8 mouse cellular contexts compared by ENCODE assay signal in the genomic region with DNA sequence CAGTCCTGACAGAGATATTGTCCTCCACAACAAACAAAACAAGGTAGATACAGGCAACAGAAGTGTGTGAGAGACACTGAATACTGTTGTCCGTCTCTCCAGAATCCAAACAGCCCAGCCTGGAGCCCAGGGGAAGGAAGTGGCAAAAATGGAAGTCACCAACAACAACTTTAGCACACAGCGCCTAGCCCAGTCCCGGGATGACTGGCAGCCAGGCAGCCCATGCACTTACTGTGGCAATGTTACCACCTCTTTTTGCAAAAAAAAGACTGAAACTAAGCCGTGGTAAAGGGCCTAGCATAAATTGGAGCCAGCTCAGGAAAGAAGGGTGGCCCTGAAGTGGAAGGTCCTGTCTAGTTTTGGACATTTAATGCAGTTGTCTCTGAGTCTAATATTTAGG. TPM values are rescaled to one million over a fixed set of nuclear protein-coding genes. Genes with fewer than 3 reads are reported as not detected.
DNase-seq lines count a peak whose midpoint lies in the region; ATAC-seq and TF ChIP-seq lines count a peak whose summit lies in the region.

No protein-coding gene starts in this region.

- no peaks in the 10 kb centered on the region for H3K9me3 ChIP-seq in hindbrain, embryonic 15.5 days
- H3K9me3 ChIP-seq in midbrain, embryonic 11.5 days (ENCODE audit: control insufficient read depth, low read length), result no peaks in the 10 kb centered on the region

- no peak for TF ChIP-seq CTCF in layer of hippocampus, adult 2 months (conservative IDR thresholded peaks at IDR 0.05)
- no peak for TF ChIP-seq CTCF in brain, embryonic 14.5 days (IDR thresholded peaks at IDR 0.05; ENCODE audit: borderline replicate concordance, extremely low read depth, insufficient read depth, insufficient read length)

- H3K36me3 ChIP-seq in hindbrain, embryonic 15.5 days, result peaks cover 25% of the 10 kb centered on the region
- H3K36me3 ChIP-seq in midbrain, embryonic 11.5 days (ENCODE audit: control insufficient read depth, insufficient read depth, low read length), result peaks cover 15% of the 10 kb centered on the region

- H3K27me3 ChIP-seq in hindbrain, embryonic 15.5 days, result no peaks in the 10 kb centered on the region
- no peaks in the 10 kb centered on the region for H3K27me3 ChIP-seq in midbrain, embryonic 11.5 days (ENCODE audit: control insufficient read depth, insufficient read depth, low read length)

- no peak for DNase-seq in layer of hippocampus, adult 2 months (ENCODE audit: low spot score in 2 of 2)
- no peak for DNase-seq in layer of hippocampus, postnatal 10 days (ENCODE audit: low spot score in 2 of 2)
- peak; percentile 5 for DNase-seq in brain, embryonic 14.5 days (ENCODE audit: low read depth)
- DNase-seq in midbrain, embryonic 11.5 days (ENCODE audit: low spot score, missing footprints), result no peak
- no peak for DNase-seq in urinary bladder, postnatal 36 days (ENCODE audit: low spot score in 2 of 2)
- DNase-seq in gastrocnemius, postnatal 4 days (ENCODE audit: low spot score in 2 of 2), result no peak

- peak overlapping the region; percentile 92 for H3K27ac ChIP-seq in layer of hippocampus, adult 2 months
- peak overlapping the region; percentile 81 for H3K27ac ChIP-seq in hindbrain, embryonic 15.5 days (replicated peaks)
- H3K27ac ChIP-seq in midbrain, embryonic 11.5 days (ENCODE audit: low read depth, low read length), result no peak overlapping the region

- H3K9ac ChIP-seq in hindbrain, embryonic 15.5 days, result peak overlapping the region; percentile 95
- H3K9ac ChIP-seq in midbrain, embryonic 11.5 days (ENCODE audit: low read length), result peak overlapping the region; percentile 86

- peak overlapping the region; percentile 88 for H3K4me3 ChIP-seq in layer of hippocampus, adult 2 months
- H3K4me3 ChIP-seq in hindbrain, embryonic 15.5 days, result peak overlapping the region; percentile 99
- H3K4me3 ChIP-seq in midbrain, embryonic 11.5 days (ENCODE audit: low read depth, low read length), result peak overlapping the region; percentile 80

- 11% methylated on average over 4 of the region's 4 CpGs for WGBS in hindbrain, embryonic 15.5 days
- WGBS in midbrain, embryonic 11.5 days, result 14% methylated on average over 4 of the region's 4 CpGs

- H3K4me1 ChIP-seq in hindbrain, embryonic 15.5 days (replicated peaks), result peaks cover 29% of the 10 kb centered on the region
- peaks cover 10% of the 10 kb centered on the region for H3K4me1 ChIP-seq in midbrain, embryonic 11.5 days (ENCODE audit: control insufficient read depth, insufficient read depth, low read length)

- ATAC-seq in hindbrain, embryonic 15.5 days (ENCODE audit: low FRiP score, low read depth), result no peak
- ATAC-seq in midbrain, embryonic 11.5 days (ENCODE audit: low FRiP score), result no peak
- ATAC-seq in megakaryocyte-erythroid progenitor cell, adult 5-6 weeks (replicated peaks; ENCODE audit: low FRiP score, low TSS enrichment, poor library complexity, severe bottlenecking), result no peak

- H3K4me2 ChIP-seq in hindbrain, embryonic 15.5 days, result peak overlapping the region; percentile 94
- peak overlapping the region; percentile 89 for H3K4me2 ChIP-seq in midbrain, embryonic 11.5 days

- TF ChIP-seq POLR2A in brain, embryonic 14.5 days (IDR thresholded peaks at IDR 0.05; ENCODE audit: borderline replicate concordance, extremely low read depth, insufficient read depth, insufficient read length, poor library complexity, severe bottlenecking), result no peak

RNA-seq across cellular contexts. Expression of a gene that starts 0.8 kb away (rescaled TPM):
- 10 to 100 TPM; 25.1 to 27.3 TPM for total RNA-seq in layer of hippocampus, adult 2 months (2021)
- total RNA-seq in layer of hippocampus, postnatal 10 days (2021), result 10 to 100 TPM; 23.6 to 25.0 TPM
- 35.7 and 39.7 TPM in 2 replicates for polyA plus RNA-seq in brain, embryonic 14.5 days (2012; rRNA removed)
- 10.7 and 11.7 TPM in 2 replicates for polyA plus RNA-seq in hindbrain, embryonic 15.5 days (2015; fragmentation: Nextera tagmentation; extraction: Ambion mirVana)
- 10.9 and 11.2 TPM in 2 replicates for polyA plus RNA-seq in midbrain, embryonic 11.5 days (2014; fragmentation: Nextera tagmentation; extraction: Ambion mirVana)
- 34.9 and 36.4 TPM in 2 replicates for total RNA-seq in megakaryocyte-erythroid progenitor cell, adult 5-6 weeks (2014; fragmentation: Nextera tagmentation)
- total RNA-seq in megakaryocyte-erythroid progenitor cell, adult 5-6 weeks (2017), result 8.3 and 16.0 TPM in 2 replicates
- total RNA-seq in gastrocnemius, postnatal 4 days (2021), result 10 to 100 TPM; 28.6 to 32.3 TPM

RNA-seq across cellular contexts. Expression of a gene that starts 1.2 kb away (rescaled TPM):
- under 1 TPM; 0.22 to 0.28 TPM for total RNA-seq in layer of hippocampus, adult 2 months (2021)
- total RNA-seq in layer of hippocampus, postnatal 10 days (2021), result under 1 TPM; 0.33 to 0.53 TPM
- polyA plus RNA-seq in brain, embryonic 14.5 days (2012; rRNA removed), result 0.37 and 0.54 TPM in 2 replicates
- 0.62 and 1.1 TPM in 2 replicates for polyA plus RNA-seq in hindbrain, embryonic 15.5 days (2015; fragmentation: Nextera tagmentation; extraction: Ambion mirVana)
- polyA plus RNA-seq in midbrain, embryonic 11.5 days (2014; fragmentation: Nextera tagmentation; extraction: Ambion mirVana), result 0.15 and 0.18 TPM in 2 replicates
- total RNA-seq in megakaryocyte-erythroid progenitor cell, adult 5-6 weeks (2014; fragmentation: Nextera tagmentation), result not detected in 2 replicates
- total RNA-seq in megakaryocyte-erythroid progenitor cell, adult 5-6 weeks (2017), result not detected in 2 replicates
- total RNA-seq in gastrocnemius, postnatal 4 days (2021), result under 1 TPM; 0.74 to 0.75 TPM

RNA-seq across cellular contexts. Expression of a gene that starts 26.7 kb away (rescaled TPM):
- total RNA-seq in layer of hippocampus, adult 2 months (2021), result 10 to 100 TPM; 14.6 to 16.0 TPM
- 10 to 100 TPM; 23.9 to 25.4 TPM for total RNA-seq in layer of hippocampus, postnatal 10 days (2021)
- 83.0 and 109 TPM in 2 replicates for polyA plus RNA-seq in brain, embryonic 14.5 days (2012; rRNA removed)
- polyA plus RNA-seq in hindbrain, embryonic 15.5 days (2015; fragmentation: Nextera tagmentation; extraction: Ambion mirVana), result 52.2 and 56.9 TPM in 2 replicates
- polyA plus RNA-seq in midbrain, embryonic 11.5 days (2014; fragmentation: Nextera tagmentation; extraction: Ambion mirVana), result 58.1 and 60.4 TPM in 2 replicates
- total RNA-seq in megakaryocyte-erythroid progenitor cell, adult 5-6 weeks (2014; fragmentation: Nextera tagmentation), result 32.0 and 47.6 TPM in 2 replicates
- total RNA-seq in megakaryocyte-erythroid progenitor cell, adult 5-6 weeks (2017), result 14.2 and 20.0 TPM in 2 replicates
- 10 to 100 TPM; 11.5 to 12.9 TPM for total RNA-seq in gastrocnemius, postnatal 4 days (2021)

RNA-seq across cellular contexts. Expression of a gene that starts 28.6 kb away (rescaled TPM):
- total RNA-seq in layer of hippocampus, adult 2 months (2021), result 10 to 100 TPM; 37.2 to 38.9 TPM
- 10 to 100 TPM; 32.1 to 34.2 TPM for total RNA-seq in layer of hippocampus, postnatal 10 days (2021)
- 61.3 and 78.5 TPM in 2 replicates for polyA plus RNA-seq in brain, embryonic 14.5 days (2012; rRNA removed)
- polyA plus RNA-seq in hindbrain, embryonic 15.5 days (2015; fragmentation: Nextera tagmentation; extraction: Ambion mirVana), result 54.9 and 56.3 TPM in 2 replicates
- polyA plus RNA-seq in midbrain, embryonic 11.5 days (2014; fragmentation: Nextera tagmentation; extraction: Ambion mirVana), result 66.5 and 70.5 TPM in 2 replicates
- 24.4 and 27.1 TPM in 2 replicates for total RNA-seq in megakaryocyte-erythroid progenitor cell, adult 5-6 weeks (2014; fragmentation: Nextera tagmentation)
- 18.5 and 33.4 TPM in 2 replicates for total RNA-seq in megakaryocyte-erythroid progenitor cell, adult 5-6 weeks (2017)
- 10 to 100 TPM; 37.5 to 39.2 TPM for total RNA-seq in gastrocnemius, postnatal 4 days (2021)

RNA-seq across cellular contexts. Expression of a gene that starts 34.0 kb away (rescaled TPM):
- 10 to 100 TPM; 33.5 to 40.8 TPM for total RNA-seq in layer of hippocampus, adult 2 months (2021)
- 10 to 100 TPM; 23.3 to 42.6 TPM for total RNA-seq in layer of hippocampus, postnatal 10 days (2021)
- polyA plus RNA-seq in brain, embryonic 14.5 days (2012; rRNA removed), result 190 and 196 TPM in 2 replicates
- 150 and 157 TPM in 2 replicates for polyA plus RNA-seq in hindbrain, embryonic 15.5 days (2015; fragmentation: Nextera tagmentation; extraction: Ambion mirVana)
- polyA plus RNA-seq in midbrain, embryonic 11.5 days (2014; fragmentation: Nextera tagmentation; extraction: Ambion mirVana), result 300 and 367 TPM in 2 replicates
- total RNA-seq in megakaryocyte-erythroid progenitor cell, adult 5-6 weeks (2014; fragmentation: Nextera tagmentation), result 174 and 237 TPM in 2 replicates
- total RNA-seq in megakaryocyte-erythroid progenitor cell, adult 5-6 weeks (2017), result 29.3 and 101 TPM in 2 replicates
- 10 to 100 TPM; 78.1 to 89.5 TPM for total RNA-seq in gastrocnemius, postnatal 4 days (2021)
